Mouse (Mus musculus): Measurements from ENCODE around the gene Tbx1. TPM values are rescaled to one million over a fixed set of nuclear protein-coding genes. Genes with fewer than 3 reads are reported as not detected.

The Tbx1 gene
- polyA plus RNA-seq, 1 experiment from 2014 or later, result 0.34 TPM

DNA sequence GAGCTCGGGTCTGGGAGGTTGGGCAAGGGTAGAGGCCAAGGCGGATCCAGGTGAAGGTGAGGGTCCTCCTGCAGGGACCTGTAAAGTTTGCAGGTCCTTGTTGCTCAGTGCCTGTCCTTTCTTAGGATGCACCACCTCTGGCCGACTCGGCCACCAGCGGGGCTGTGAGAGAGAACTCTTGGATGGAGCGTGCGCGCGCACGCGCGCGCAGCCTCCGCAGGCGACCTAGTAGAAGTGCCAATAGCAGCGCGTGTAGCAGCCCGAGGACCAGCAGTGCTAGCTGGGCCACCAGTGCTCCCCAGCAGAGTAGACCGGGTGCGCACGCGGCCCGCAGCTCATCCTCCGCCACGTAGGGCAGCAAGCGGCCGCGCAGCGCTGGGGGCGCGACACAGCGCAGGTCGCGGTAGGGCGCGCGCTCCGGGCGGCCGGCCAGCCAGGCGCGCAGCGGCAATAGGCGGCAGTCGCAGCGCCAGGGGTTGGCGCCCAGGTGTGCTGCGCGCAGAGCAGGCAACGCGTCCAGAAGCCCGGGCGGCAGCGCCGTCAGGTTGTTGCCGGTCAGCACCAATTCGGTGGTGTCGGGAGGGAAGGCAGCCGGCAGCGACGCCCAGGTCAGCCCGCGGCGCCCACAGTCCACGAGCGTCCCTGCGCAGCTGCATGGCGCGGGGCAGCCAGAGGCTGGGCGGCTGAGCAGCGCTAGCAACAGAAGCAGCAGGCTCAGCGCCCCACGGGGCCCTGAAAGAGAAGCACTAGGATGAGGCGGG is 30.3 kb upstream of the Tbx1 start:
- 0 out of 2 replicates have a peak, but pooled peaks cover 2% of the 10 kb centered on the region for H3K4me1 ChIP-seq (replicated peaks; ENCODE audit: control insufficient read depth, insufficient read depth)
- H3K4me2 ChIP-seq (replicated peaks; ENCODE audit: low read depth), result peak overlapping the region; percentile 83
- TF ChIP-seq CTCF (IDR thresholded peaks at IDR 0.05; ENCODE audit: low read depth) (no peak), EP300 (optimal IDR thresholded peaks at IDR 0.05) (no peak)
- H3K27me3 ChIP-seq (ENCODE audit: control insufficient read depth, insufficient read depth, low read length), result peaks cover 28% of the 10 kb centered on the region
- 2% methylated on average over 63 of the region's 74 CpGs for WGBS
- no peaks in the 10 kb centered on the region for H3K9me3 ChIP-seq (ENCODE audit: control insufficient read depth, low read length)
- H3K27ac ChIP-seq (replicated peaks), result no peak overlapping the region
- H3K4me3 ChIP-seq (ENCODE audit: low read depth, low read length), result peak overlapping the region; percentile 46
- 0 out of 2 replicates have a peak overlapping the region, but pooled peaks have one; percentile 41 for H3K9ac ChIP-seq (ENCODE audit: low read length)
- DNase-seq (ENCODE audit: low spot score) (no peak), ATAC-seq (ENCODE audit: low FRiP score, low TSS enrichment) (0 out of 2 replicates have a peak, but pooled peaks have one; percentile 11)
- no peaks in the 10 kb centered on the region; the same call in 1 of the 2 replicates for H3K36me3 ChIP-seq (ENCODE audit: control insufficient read depth, insufficient read depth, low read length)

DNA sequence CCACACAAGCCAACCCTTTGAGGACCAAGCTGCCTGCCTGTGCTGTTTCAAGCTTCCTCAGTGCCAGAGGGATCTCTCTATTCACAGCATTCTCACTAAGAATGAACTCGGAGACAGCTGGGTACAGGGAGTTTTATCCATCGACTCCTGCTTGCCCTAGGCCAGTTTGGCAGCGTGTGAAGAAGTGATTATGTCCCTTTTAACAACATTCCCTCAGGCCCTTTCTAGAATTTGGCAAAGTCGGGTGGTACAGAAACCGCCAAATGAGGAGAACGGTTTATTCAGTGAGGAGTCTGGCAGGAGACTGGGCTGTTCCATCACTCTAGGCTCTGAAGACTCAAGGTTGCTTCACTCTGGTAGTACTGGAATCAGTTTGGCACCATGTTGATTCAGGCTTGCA is 29.7 kb upstream of the Tbx1 start:
- H3K4me1 ChIP-seq (replicated peaks; ENCODE audit: control insufficient read depth, insufficient read depth), result 0 out of 2 replicates have a peak, but pooled peaks cover 2% of the 10 kb centered on the region
- 52% methylated on average over 6 of the region's 6 CpGs for WGBS
- H3K4me2 ChIP-seq (replicated peaks; ENCODE audit: low read depth), result peak overlapping the region; percentile 83; the same call in 1 of the 2 replicates
- ATAC-seq (ENCODE audit: low FRiP score, low TSS enrichment) (no peak), DNase-seq (ENCODE audit: low spot score) (no peak)
- TF ChIP-seq CTCF (IDR thresholded peaks at IDR 0.05; ENCODE audit: low read depth) (no peak), EP300 (optimal IDR thresholded peaks at IDR 0.05) (no peak)
- peaks cover 28% of the 10 kb centered on the region for H3K27me3 ChIP-seq (ENCODE audit: control insufficient read depth, insufficient read depth, low read length)
- H3K36me3 ChIP-seq (ENCODE audit: control insufficient read depth, insufficient read depth, low read length), result no peaks in the 10 kb centered on the region; the same call in 1 of the 2 replicates
- H3K9ac ChIP-seq (ENCODE audit: low read length), result no peak overlapping the region
- H3K4me3 ChIP-seq (ENCODE audit: low read depth, low read length), result no peak overlapping the region
- H3K27ac ChIP-seq (replicated peaks), result no peak overlapping the region
- H3K9me3 ChIP-seq (ENCODE audit: control insufficient read depth, low read length), result no peaks in the 10 kb centered on the region

DNA sequence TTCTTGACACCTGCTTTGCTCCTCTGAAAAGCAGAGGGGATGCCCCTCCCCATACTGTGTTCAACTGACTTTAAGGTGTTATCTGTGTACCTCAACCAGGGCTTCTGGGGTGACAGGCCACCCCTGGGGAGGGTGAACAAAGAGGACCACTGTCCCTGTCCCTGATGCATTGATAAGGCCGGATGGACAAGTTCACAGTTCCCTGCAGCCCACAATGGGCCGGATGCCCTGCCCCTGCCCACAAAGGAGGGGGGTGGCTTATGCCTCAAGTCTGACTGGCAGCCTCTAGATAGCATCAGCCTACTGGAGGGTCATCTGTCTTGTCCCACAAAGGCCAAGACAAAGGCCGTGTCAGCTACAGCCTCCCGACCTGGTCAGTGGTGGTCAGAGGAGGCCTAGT is 28.6 kb upstream of the Tbx1 start:
- Histone ChIP-seq H3K27ac (replicated peaks) (no peak overlapping the region), H3K27me3 (ENCODE audit: control insufficient read depth, insufficient read depth, low read length) (peaks cover 24% of the 10 kb centered on the region), H3K36me3 (ENCODE audit: control insufficient read depth, insufficient read depth, low read length) (no peaks in the 10 kb centered on the region; the same call in 1 of the 2 replicates), H3K9ac (ENCODE audit: low read length) (no peak overlapping the region), H3K4me3 (ENCODE audit: low read depth, low read length) (no peak overlapping the region), H3K4me1 (replicated peaks; ENCODE audit: control insufficient read depth, insufficient read depth) (0 out of 2 replicates have a peak, but pooled peaks cover 2% of the 10 kb centered on the region), H3K9me3 (ENCODE audit: control insufficient read depth, low read length) (no peaks in the 10 kb centered on the region), H3K4me2 (replicated peaks; ENCODE audit: low read depth) (no peak overlapping the region)
- ATAC-seq (ENCODE audit: low FRiP score, low TSS enrichment) (no peak), DNase-seq (ENCODE audit: low spot score) (no peak)
- no peak for TF ChIP-seq EP300 (optimal IDR thresholded peaks at IDR 0.05)
- TF ChIP-seq CTCF (IDR thresholded peaks at IDR 0.05; ENCODE audit: low read depth), result no peak
- WGBS, result 66% methylated on average over 4 of the region's 4 CpGs

DNA sequence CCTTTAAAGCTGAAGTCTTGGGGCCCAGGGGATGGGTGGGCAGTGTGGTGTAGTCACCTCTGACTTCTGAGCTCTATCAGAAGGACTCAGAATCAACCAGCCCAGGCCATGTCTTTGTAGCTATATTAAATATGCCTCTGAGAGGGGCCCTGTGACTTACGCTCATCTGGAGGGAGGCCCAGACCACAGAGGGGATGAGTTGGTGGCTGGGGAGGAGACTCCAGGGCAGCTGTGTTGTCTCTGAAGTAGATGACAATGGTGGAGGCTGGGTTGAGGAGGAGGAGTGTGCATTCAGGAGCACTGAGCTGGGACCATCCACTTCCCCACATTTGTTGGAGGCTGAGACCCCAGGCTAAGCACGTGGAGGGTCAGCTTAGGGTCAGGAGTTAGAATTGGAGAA is 27.8 kb upstream of the Tbx1 start:
- ATAC-seq (ENCODE audit: low FRiP score, low TSS enrichment), result no peak
- Histone ChIP-seq H3K27me3 (ENCODE audit: control insufficient read depth, insufficient read depth, low read length) (peaks cover 24% of the 10 kb centered on the region), H3K27ac (replicated peaks) (no peak overlapping the region), H3K36me3 (ENCODE audit: control insufficient read depth, insufficient read depth, low read length) (no peaks in the 10 kb centered on the region), H3K9me3 (ENCODE audit: control insufficient read depth, low read length) (no peaks in the 10 kb centered on the region), H3K4me2 (replicated peaks; ENCODE audit: low read depth) (no peak overlapping the region), H3K4me1 (replicated peaks; ENCODE audit: control insufficient read depth, insufficient read depth) (0 out of 2 replicates have a peak, but pooled peaks cover 2% of the 10 kb centered on the region), H3K9ac (ENCODE audit: low read length) (no peak overlapping the region), H3K4me3 (ENCODE audit: low read depth, low read length) (no peak overlapping the region)
- WGBS, result 73% methylated on average over 2 of the region's 2 CpGs
- TF ChIP-seq EP300 (optimal IDR thresholded peaks at IDR 0.05) (no peak), CTCF (IDR thresholded peaks at IDR 0.05; ENCODE audit: low read depth) (no peak)
- DNase-seq (ENCODE audit: low spot score), result no peak

DNA sequence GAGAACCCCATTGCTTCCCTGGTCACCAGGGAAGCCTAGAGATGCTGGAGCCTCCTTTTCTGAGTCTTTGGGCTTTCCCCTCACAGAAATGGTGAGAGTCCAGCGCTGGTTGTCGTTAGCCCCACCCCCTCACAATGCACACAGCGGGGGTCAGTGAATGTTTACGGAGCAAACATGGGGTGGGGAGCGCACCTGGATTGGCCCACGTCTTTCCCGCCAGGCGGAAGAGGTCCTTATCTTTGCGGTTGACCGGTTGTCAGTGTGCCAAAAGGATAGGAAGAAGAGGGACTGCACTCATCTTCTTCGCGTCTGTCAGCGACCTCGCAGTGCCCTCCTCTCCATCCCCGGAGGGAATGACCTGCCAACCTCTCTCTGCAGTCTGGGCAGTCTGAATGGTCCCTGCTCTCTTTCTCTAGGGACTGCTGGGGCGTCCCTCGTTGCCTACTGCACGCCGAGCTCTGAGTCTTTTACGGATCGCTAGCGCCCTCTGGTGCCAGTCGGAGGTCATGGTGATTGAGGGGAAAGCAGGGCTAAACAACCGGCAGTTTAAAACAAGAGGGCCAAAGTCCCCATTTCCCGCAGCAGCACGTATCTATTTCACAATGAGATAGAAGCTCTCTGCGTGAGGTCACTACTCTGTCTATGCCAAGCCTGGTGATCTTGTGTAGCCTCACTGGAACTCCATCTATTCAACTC is 27.0 kb upstream of the Tbx1 start:
- DNase-seq (ENCODE audit: low spot score), result peak; percentile 89
- Histone ChIP-seq H3K9me3 (ENCODE audit: control insufficient read depth, low read length) (no peaks in the 10 kb centered on the region), H3K27me3 (ENCODE audit: control insufficient read depth, insufficient read depth, low read length) (peaks cover 17% of the 10 kb centered on the region), H3K27ac (replicated peaks) (no peak overlapping the region), H3K36me3 (ENCODE audit: control insufficient read depth, insufficient read depth, low read length) (no peaks in the 10 kb centered on the region), H3K4me3 (ENCODE audit: low read depth, low read length) (no peak overlapping the region), H3K4me1 (replicated peaks; ENCODE audit: control insufficient read depth, insufficient read depth) (0 out of 2 replicates have a peak, but pooled peaks cover 2% of the 10 kb centered on the region), H3K4me2 (replicated peaks; ENCODE audit: low read depth) (peak overlapping the region; percentile 34), H3K9ac (ENCODE audit: low read length) (no peak overlapping the region)
- TF ChIP-seq CTCF (IDR thresholded peaks at IDR 0.05; ENCODE audit: low read depth) (peak; percentile 97), EP300 (optimal IDR thresholded peaks at IDR 0.05) (no peak)
- 3% methylated on average over 27 of the region's 27 CpGs for WGBS
- peak; percentile 68 for ATAC-seq (ENCODE audit: low FRiP score, low TSS enrichment)

All from stomach, postnatal 0 days (tissue).